Mouse (Mus musculus): Measurements from ENCODE around the gene Tusc2. TPM values are rescaled to one million over a fixed set of nuclear protein-coding genes. Genes with fewer than 3 reads are reported as not detected.

The Tusc2 gene
- polyA plus RNA-seq, 1 experiment from 2014 or later = 125 TPM

DNA sequence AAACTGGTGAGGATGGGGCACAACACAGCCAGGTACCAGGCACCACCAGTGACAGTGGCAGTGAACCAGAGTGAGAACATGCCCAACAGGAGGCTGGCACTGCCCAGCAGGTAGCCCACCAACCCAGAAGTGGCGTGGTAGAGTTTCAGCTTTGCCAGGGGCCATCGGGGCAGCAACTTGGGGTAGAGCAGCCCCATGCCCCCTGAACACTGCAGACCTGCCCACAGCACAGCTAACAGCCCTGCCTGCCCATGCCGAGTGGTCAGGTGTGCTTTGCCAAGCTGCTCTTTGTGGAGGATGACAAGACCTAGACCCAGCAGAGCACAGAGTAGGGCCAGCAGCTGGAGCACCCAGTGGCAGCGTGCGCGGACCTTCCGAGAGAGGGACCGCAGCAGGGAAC lies 23.1 kb upstream of the Tusc2 start:
- Histone ChIP-seq H3K4me1 (peaks cover 51% of the 10 kb centered on the region), H3K9me3 (no peaks in the 10 kb centered on the region), H3K4me2 (no peak overlapping the region), H3K27ac (no peak overlapping the region), H3K36me3 (replicated peaks) (peaks cover 38% of the 10 kb centered on the region), H3K4me3 (no peak overlapping the region), H3K27me3 (replicated peaks) (no peaks in the 10 kb centered on the region), H3K9ac (no peak overlapping the region)
- no peak for ATAC-seq (replicated peaks)
- 92% methylated on average over 8 of the region's 8 CpGs for WGBS

DNA sequence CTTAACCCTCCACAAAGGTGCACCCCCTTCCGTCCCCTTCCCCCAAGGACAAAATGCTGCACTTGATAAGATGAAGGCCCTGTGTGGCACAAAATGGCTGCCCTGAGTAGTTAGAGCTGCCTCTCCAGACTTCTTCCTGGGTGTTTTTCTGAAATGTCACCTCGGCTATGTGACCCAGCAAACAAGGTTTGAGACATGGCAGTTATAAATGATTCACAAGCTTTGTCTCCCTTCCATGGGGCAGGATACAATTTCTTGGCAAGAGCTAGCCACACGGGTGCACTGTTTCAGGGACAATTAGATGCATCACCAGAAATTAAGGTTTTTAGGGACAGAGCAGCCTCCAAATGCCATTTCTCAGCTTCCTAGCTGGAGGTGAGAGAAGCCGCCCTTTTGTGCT lies 22.6 kb upstream of the Tusc2 start:
- Histone ChIP-seq H3K27ac (no peak overlapping the region), H3K9ac (no peak overlapping the region), H3K9me3 (no peaks in the 10 kb centered on the region), H3K27me3 (replicated peaks) (no peaks in the 10 kb centered on the region), H3K4me3 (peak overlapping the region; percentile 72; the same call in 1 of the 2 replicates), H3K4me2 (peak overlapping the region; percentile 83), H3K36me3 (replicated peaks) (peaks cover 38% of the 10 kb centered on the region), H3K4me1 (peaks cover 51% of the 10 kb centered on the region)
- WGBS = 73% methylated on average over 4 of the region's 4 CpGs
- no peak for ATAC-seq (replicated peaks)

DNA sequence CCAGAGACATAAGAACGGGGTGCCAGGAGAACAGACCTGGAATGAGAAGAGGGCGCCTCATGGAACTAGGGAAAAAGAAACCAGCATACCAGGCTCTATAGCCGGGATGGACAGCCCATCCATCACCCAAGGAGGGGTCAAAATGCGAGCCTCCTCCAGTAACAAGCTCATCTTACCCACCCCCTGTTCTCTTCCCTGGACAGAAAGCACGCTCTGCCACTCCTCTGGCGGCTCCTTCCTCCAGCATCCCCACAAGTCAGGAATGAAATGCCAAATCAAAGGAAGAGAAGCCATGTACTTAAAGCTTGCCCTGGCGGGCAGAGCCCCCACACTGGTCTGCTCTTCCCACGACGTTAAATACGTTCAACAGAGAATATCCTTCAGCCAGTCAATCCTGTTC lies 22.1 kb upstream of the Tusc2 start:
- no peak for ATAC-seq (replicated peaks)
- H3K27ac ChIP-seq = peak overlapping the region; percentile 80
- H3K4me2 ChIP-seq = peak overlapping the region; percentile 83
- H3K9ac ChIP-seq = peak overlapping the region; percentile 63
- WGBS = 46% methylated on average over 10 of the region's 10 CpGs
- peak overlapping the region; percentile 72 for H3K4me3 ChIP-seq
- H3K9me3 ChIP-seq = no peaks in the 10 kb centered on the region
- peaks cover 50% of the 10 kb centered on the region for H3K4me1 ChIP-seq
- H3K36me3 ChIP-seq (replicated peaks) = peaks cover 38% of the 10 kb centered on the region
- H3K27me3 ChIP-seq (replicated peaks) = no peaks in the 10 kb centered on the region

DNA sequence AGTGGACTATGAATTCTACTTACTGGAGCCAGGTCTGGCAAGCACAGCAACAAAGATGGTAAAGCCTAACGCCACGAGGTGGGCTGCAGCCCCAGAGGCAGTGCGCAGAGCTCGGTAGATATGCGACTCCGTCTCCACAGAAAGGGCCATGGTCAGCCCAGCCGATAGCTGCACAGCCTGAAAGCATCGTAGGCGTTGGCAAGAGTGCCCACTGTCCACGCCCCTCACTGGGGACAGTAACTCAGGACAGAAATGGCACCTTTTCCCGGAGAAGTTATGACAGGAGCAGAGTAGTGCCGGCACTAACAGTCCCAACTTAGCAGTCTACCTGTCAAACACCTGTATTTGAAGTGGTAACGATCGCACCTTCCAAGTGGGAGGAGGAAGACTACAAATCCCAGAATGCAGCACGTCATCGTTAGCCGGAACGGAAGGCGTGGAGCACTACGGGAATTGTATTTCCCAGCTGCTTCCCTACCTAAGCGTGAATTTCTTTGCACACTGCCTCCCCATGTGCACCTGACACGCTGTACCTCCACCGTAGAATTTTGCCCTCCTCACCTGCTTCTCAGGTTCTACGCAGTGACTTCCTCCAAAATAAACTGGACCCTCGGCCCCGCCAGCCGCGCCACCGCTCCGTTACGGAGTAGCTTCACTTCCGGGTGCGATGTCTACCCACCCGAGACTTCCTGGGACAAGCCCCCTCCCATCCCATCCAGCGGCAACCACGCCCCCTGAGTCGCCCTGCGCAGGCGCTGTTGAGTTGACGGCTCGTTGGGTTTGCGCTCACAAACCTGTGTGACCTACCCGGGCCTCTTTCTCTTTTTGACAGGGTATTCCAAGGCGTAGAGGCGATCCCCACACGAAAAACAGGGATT lies 21.3 kb upstream of the Tusc2 start, which contains the start of the genes Cyb561d2 and Nprl2:
TSS of gene Cyb561d2 (minus strand) at position 720 of the 878 bp plus-strand sequence.
TSS of gene Nprl2 (plus strand) at position 753 of the 878 bp plus-strand sequence.
- peak within 1 kb of the TSS; percentile 72 for H3K4me3 ChIP-seq
- H3K9me3 ChIP-seq = no peaks in the 10 kb centered on the region
- peak within 1 kb of the TSS; percentile 83 for H3K4me2 ChIP-seq
- no peaks in the 10 kb centered on the region for H3K27me3 ChIP-seq (replicated peaks)
- peak; percentile 85 for ATAC-seq (replicated peaks)
- peak within 1 kb of the TSS; percentile 63 for H3K9ac ChIP-seq
- under 1% methylated on average over 46 of the region's 46 CpGs for WGBS
- peaks cover 38% of the 10 kb centered on the region for H3K36me3 ChIP-seq (replicated peaks)
- peak within 1 kb of the TSS; percentile 80 for H3K27ac ChIP-seq
- H3K4me1 ChIP-seq = peaks cover 50% of the 10 kb centered on the region

DNA sequence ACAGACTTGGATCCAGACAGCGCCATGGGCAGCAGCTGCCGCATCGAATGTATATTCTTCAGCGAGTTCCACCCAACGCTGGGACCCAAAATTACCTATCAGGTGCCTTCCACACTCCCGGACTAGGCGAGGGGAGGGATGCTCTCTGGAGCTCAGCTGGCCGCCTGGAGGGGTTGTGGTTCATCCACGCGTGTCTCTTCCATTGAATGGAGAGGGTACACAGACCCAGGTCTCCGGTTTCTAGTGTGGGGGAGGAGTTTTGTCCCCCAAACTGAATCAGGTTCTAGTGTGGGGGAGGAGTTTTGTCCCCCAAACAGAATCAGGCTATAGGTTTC lies 20.7 kb upstream of the Tusc2 start:
- H3K4me3 ChIP-seq = peak overlapping the region; percentile 72
- peaks cover 50% of the 10 kb centered on the region for H3K4me1 ChIP-seq
- peak overlapping the region; percentile 83 for H3K4me2 ChIP-seq
- no peaks in the 10 kb centered on the region for H3K9me3 ChIP-seq
- peak; percentile 37 for ATAC-seq (replicated peaks)
- peak overlapping the region; percentile 63 for H3K9ac ChIP-seq
- WGBS = 2% methylated on average over 11 of the region's 11 CpGs
- peak overlapping the region; percentile 65 for H3K27ac ChIP-seq
- peaks cover 38% of the 10 kb centered on the region for H3K36me3 ChIP-seq (replicated peaks)
- no peaks in the 10 kb centered on the region for H3K27me3 ChIP-seq (replicated peaks)

DNA sequence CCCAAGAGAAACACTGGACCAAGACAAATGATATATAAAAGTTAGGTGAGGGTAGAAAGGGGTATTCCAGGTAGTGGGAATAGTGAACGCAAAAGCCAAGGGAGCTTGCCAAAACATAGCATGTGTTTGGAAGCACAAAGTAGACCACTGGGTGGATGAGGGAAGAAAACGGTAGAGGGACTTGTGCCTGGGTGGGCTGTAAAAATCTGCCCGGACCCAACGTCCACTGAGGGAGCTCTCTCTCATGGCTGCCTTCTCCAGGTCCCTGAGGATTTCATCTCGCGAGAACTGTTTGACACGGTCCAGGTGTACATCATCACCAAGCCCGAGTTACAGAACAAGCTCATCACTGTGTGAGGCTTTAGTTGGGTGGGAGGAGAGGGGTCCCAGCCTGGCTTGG lies 20.3 kb upstream of the Tusc2 start:
- WGBS = 54% methylated on average over 8 of the region's 8 CpGs
- no peaks in the 10 kb centered on the region for H3K27me3 ChIP-seq (replicated peaks)
- H3K9ac ChIP-seq = peak overlapping the region; percentile 63
- H3K27ac ChIP-seq = no peak overlapping the region; the same call in 1 of the 2 replicates
- peaks cover 38% of the 10 kb centered on the region for H3K36me3 ChIP-seq (replicated peaks)
- H3K4me2 ChIP-seq = peak overlapping the region; percentile 83
- H3K4me1 ChIP-seq = peaks cover 50% of the 10 kb centered on the region
- no peak for ATAC-seq (replicated peaks)
- H3K9me3 ChIP-seq = no peaks in the 10 kb centered on the region
- peak overlapping the region; percentile 72 for H3K4me3 ChIP-seq

DNA sequence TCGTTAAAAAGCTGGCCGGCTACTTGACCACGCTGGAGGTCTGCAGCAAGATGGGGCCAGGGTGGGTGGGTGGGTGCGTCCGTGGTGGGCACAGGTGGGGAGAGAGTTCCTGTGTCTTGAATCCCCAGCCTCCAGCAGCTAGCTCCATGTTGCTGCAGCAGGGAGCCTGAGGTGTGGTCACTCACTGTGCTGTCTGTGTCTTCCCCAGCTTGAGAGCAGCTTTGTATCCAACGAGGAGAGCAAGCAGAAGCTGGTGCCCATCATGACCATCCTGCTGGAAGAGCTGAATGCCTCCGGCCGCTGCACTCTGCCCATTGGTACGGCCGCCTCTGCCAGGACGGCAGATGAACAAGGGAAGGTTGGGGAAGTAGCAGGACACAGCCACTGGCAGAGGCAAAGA lies 19.8 kb upstream of the Tusc2 start:
- H3K4me1 ChIP-seq = peaks cover 53% of the 10 kb centered on the region
- no peak for ATAC-seq (replicated peaks)

DNA sequence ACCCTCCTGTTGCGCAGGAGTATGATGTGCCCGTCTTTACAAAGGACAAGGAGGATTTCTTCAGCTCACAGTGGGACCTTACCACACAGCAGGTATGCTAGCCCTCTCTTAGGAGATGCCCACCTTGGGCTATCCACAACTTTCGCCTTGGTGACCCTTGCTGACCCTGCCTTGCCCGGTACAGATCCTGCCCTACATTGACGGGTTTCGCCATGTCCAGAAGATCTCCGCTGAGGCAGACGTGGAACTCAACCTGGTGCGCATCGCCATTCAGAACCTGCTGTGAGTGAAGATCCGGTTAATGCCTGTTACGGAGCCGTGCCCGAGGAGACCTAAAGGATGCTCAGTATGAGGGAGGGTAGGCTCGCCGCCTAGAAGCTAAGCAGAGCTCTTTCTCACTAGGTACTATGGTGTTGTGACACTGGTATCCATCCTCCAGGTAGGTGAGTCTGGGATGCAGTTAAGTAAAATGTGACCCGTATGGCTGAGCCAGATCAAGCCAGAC lies 18.8 kb upstream of the Tusc2 start:
- no peak overlapping the region for H3K4me2 ChIP-seq
- peaks cover 53% of the 10 kb centered on the region for H3K4me1 ChIP-seq
- H3K4me3 ChIP-seq = no peak overlapping the region
- no peak overlapping the region for H3K27ac ChIP-seq
- peaks cover 22% of the 10 kb centered on the region; the same call in 1 of the 2 replicates for H3K36me3 ChIP-seq (replicated peaks)
- WGBS = 93% methylated on average over 17 of the region's 17 CpGs
- H3K9ac ChIP-seq = no peak overlapping the region
- no peak for ATAC-seq (replicated peaks)
- H3K27me3 ChIP-seq (replicated peaks) = peaks cover 5% of the 10 kb centered on the region; the same call in 1 of the 2 replicates
- no peaks in the 10 kb centered on the region for H3K9me3 ChIP-seq

More for the DNA sequence above, 19.8 kb upstream of the Tusc2 start:
- H3K27ac ChIP-seq = no peak overlapping the region
- H3K36me3 ChIP-seq (replicated peaks) = peaks cover 32% of the 10 kb centered on the region; the same call in 1 of the 2 replicates
- H3K9ac ChIP-seq = no peak overlapping the region
- WGBS = 87% methylated on average over 11 of the region's 11 CpGs
- no peak overlapping the region; the same call in 1 of the 2 replicates for H3K4me2 ChIP-seq
- H3K9me3 ChIP-seq = no peaks in the 10 kb centered on the region
- H3K27me3 ChIP-seq (replicated peaks) = no peaks in the 10 kb centered on the region
- H3K4me3 ChIP-seq = no peak overlapping the region

DNA sequence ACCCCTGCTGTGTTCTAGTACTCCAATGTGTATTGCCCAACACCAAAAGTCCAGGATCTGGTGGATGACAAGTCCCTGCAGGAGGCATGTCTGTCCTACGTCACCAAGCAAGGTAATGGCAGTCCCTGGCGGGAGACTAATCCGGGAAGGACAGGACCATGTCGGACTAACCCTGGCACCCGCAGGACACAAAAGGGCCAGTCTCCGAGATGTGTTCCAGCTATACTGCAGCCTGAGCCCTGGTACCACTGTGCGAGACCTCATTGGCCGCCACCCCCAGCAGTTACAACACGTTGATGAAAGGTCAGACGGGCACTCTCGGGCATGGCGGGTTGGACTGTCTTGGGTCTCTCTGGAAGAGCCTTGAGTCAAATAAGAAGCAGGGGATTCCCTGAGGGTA lies 18.3 kb upstream of the Tusc2 start:
- Histone ChIP-seq H3K27me3 (replicated peaks) (peaks cover 10% of the 10 kb centered on the region; the same call in 1 of the 2 replicates), H3K36me3 (replicated peaks) (peaks cover 18% of the 10 kb centered on the region; the same call in 1 of the 2 replicates), H3K4me3 (no peak overlapping the region), H3K4me1 (peaks cover 53% of the 10 kb centered on the region), H3K9ac (no peak overlapping the region), H3K9me3 (no peaks in the 10 kb centered on the region), H3K27ac (no peak overlapping the region), H3K4me2 (no peak overlapping the region)
- no peak for ATAC-seq (replicated peaks)
- WGBS = 93% methylated on average over 12 of the region's 12 CpGs

DNA sequence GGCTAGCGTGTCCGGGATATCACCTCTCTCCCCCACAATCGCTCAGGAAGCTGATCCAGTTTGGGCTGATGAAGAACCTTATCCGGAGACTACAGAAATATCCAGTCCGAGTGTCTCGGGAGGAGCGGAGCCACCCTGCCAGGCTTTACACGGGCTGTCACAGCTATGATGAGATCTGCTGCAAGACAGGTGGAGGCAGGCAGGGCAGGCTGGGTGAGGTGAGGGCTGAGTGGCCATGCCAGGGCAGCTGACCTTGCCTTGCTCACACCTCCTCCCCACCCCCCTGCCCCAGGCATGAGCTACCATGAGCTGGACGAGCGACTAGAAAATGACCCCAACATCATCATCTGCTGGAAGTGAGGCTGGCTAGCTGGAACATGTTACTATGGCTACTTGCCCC lies 17.9 kb upstream of the Tusc2 start:
- Histone ChIP-seq H3K9me3 (no peaks in the 10 kb centered on the region), H3K4me1 (peaks cover 51% of the 10 kb centered on the region), H3K4me3 (no peak overlapping the region), H3K9ac (no peak overlapping the region), H3K36me3 (replicated peaks) (peaks cover 13% of the 10 kb centered on the region; the same call in 1 of the 2 replicates), H3K27me3 (replicated peaks) (peaks cover 15% of the 10 kb centered on the region), H3K4me2 (no peak overlapping the region), H3K27ac (no peak overlapping the region)
- ATAC-seq (replicated peaks) = no peak
- 90% methylated on average over 10 of the region's 10 CpGs for WGBS

DNA sequence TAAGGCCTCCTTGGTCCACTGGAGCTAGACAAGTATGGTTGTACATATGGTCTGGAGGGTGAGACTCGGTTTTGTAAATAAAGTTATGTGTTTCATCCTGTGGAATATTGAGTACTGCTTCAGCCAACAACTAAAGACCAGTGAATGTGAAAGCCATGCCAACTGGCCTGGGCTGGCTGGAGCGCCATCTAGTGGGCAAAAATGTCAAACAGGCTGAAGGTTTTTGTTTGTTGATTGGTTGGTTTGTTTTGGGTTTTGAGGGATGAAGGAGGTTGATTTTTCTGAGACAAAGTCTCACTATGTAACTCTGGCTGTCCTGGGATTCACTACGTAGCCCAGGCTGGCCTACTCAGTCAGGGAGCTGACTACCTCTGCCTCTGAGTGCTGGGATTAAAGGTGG lies 17.5 kb upstream of the Tusc2 start:
- WGBS = 6% methylated on average over 3 of the region's 3 CpGs
- Histone ChIP-seq H3K27me3 (replicated peaks) (peaks cover 19% of the 10 kb centered on the region), H3K27ac (no peak overlapping the region), H3K4me1 (peaks cover 47% of the 10 kb centered on the region), H3K4me2 (no peak overlapping the region), H3K9ac (no peak overlapping the region), H3K9me3 (no peaks in the 10 kb centered on the region), H3K36me3 (replicated peaks) (peaks cover 13% of the 10 kb centered on the region; the same call in 1 of the 2 replicates), H3K4me3 (no peak overlapping the region)
- no peak for ATAC-seq (replicated peaks)

DNA sequence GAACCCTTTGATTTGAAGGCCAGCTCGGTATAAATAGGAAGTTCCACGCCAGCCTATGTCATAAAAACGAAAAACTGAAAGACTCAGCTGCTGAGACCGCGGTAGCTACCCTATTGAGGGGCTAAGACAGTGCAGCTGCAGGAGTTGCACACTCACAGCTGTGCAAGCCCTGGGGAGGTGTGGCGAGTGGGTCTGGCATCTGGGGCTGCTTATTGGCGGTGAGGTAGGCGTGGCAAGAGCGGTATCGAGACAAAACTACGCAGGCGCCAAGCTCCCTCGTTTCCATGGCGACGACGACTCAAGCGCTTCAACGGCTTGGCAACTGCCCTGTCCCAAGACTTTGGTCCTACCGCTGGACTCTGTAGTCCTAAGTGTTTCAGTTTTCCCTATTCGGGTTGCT lies 16.0 kb upstream of the Tusc2 start, which contains the start of gene Zmynd10:
TSS of gene Zmynd10 (plus strand) at position 273 of the 400 bp plus-strand sequence.
- WGBS = 2% methylated on average over 20 of the region's 20 CpGs
- Histone ChIP-seq H3K27ac (peak within 1 kb of the TSS; percentile 57; the same call in 1 of the 2 replicates), H3K36me3 (replicated peaks) (peaks cover 13% of the 10 kb centered on the region; the same call in 1 of the 2 replicates), H3K4me2 (peak within 1 kb of the TSS; percentile 60), H3K4me3 (peak within 1 kb of the TSS; percentile 27), H3K9me3 (no peaks in the 10 kb centered on the region), H3K4me1 (peaks cover 49% of the 10 kb centered on the region), H3K9ac (peak within 1 kb of the TSS; percentile 31; the same call in 1 of the 2 replicates), H3K27me3 (replicated peaks) (peaks cover 33% of the 10 kb centered on the region)
- ATAC-seq (replicated peaks) = peak; percentile 51
